Mouse (Mus musculus): ENCODE data around the gene B3galt5. TPM values are rescaled to one million over a fixed set of nuclear protein-coding genes. Genes with fewer than 3 reads are reported as not detected.

B3galt5 gene
- polyA plus RNA-seq, 1 experiment from 2014 or later: 0.18 TPM

GRCm38 (mm10) chr16:96222452-96222851, 13.1 kb upstream of the B3galt5 start:
- TF ChIP-seq CTCF (IDR thresholded peaks at IDR 0.05) (no peak), EP300 (IDR thresholded peaks at IDR 0.05) (no peak)
- Histone ChIP-seq H3K9ac (replicated peaks; ENCODE audit: low read depth) (no peak overlapping the region), H3K9me3 (ENCODE audit: low read length) (no peaks in the 10 kb centered on the region), H3K4me2 (replicated peaks; ENCODE audit: low read depth, low read length) (no peak overlapping the region), H3K4me1 (ENCODE audit: insufficient read depth, low read depth, low read length) (no peaks in the 10 kb centered on the region), H3K4me3 (ENCODE audit: low read depth, low read length) (no peak overlapping the region), H3K27ac (ENCODE audit: low read length) (no peak overlapping the region), H3K27me3 (replicated peaks; ENCODE audit: insufficient read depth, low read length) (no peaks in the 10 kb centered on the region), H3K36me3 (ENCODE audit: insufficient read depth, low read length) (no peaks in the 10 kb centered on the region)
- no peak for ATAC-seq
- 83% methylated on average over 1 of the region's 1 CpGs for WGBS
- DNase-seq (ENCODE audit: low spot score): no peak

GRCm38 (mm10) chr16:96228438-96228837, 7.2 kb upstream of the B3galt5 start:
- Histone ChIP-seq H3K9me3 (ENCODE audit: low read length) (no peaks in the 10 kb centered on the region), H3K9ac (replicated peaks; ENCODE audit: low read depth) (no peak overlapping the region), H3K27me3 (replicated peaks; ENCODE audit: insufficient read depth, low read length) (no peaks in the 10 kb centered on the region), H3K36me3 (ENCODE audit: insufficient read depth, low read length) (no peaks in the 10 kb centered on the region), H3K4me2 (replicated peaks; ENCODE audit: low read depth, low read length) (no peak overlapping the region), H3K4me1 (ENCODE audit: insufficient read depth, low read depth, low read length) (no peaks in the 10 kb centered on the region), H3K27ac (ENCODE audit: low read length) (no peak overlapping the region), H3K4me3 (ENCODE audit: low read depth, low read length) (no peak overlapping the region)
- ATAC-seq: no peak
- DNase-seq (ENCODE audit: low spot score): no peak
- 39% methylated on average over 13 of the region's 13 CpGs for WGBS
- no peak for TF ChIP-seq EP300 (IDR thresholded peaks at IDR 0.05)
- no peak for TF ChIP-seq CTCF (IDR thresholded peaks at IDR 0.05)

- H3K4me2 ChIP-seq (replicated peaks; ENCODE audit: low read depth, low read length): no peak overlapping the region
- ATAC-seq: no peak
- WGBS: 38% methylated on average over 8 of the region's 8 CpGs
- TF ChIP-seq EP300 (IDR thresholded peaks at IDR 0.05) (no peak), CTCF (IDR thresholded peaks at IDR 0.05) (no peak)
- H3K4me3 ChIP-seq (ENCODE audit: low read depth, low read length): no peak overlapping the region
- no peaks in the 10 kb centered on the region for H3K4me1 ChIP-seq (ENCODE audit: insufficient read depth, low read depth, low read length)
- H3K9me3 ChIP-seq (ENCODE audit: low read length): no peaks in the 10 kb centered on the region
- DNase-seq (ENCODE audit: low spot score): no peak
- no peak overlapping the region for H3K9ac ChIP-seq (replicated peaks; ENCODE audit: low read depth)
- no peaks in the 10 kb centered on the region for H3K36me3 ChIP-seq (ENCODE audit: insufficient read depth, low read length)
- no peak overlapping the region for H3K27ac ChIP-seq (ENCODE audit: low read length)
- H3K27me3 ChIP-seq (replicated peaks; ENCODE audit: insufficient read depth, low read length): no peaks in the 10 kb centered on the region
These were observed 6.5 kb upstream of the B3galt5 start for GRCm38 (mm10) chr16:96229044-96229555.

GRCm38 (mm10) chr16:96230411-96230810, 5.2 kb upstream of the B3galt5 start:
- H3K36me3 ChIP-seq (ENCODE audit: insufficient read depth, low read length): no peaks in the 10 kb centered on the region
- H3K4me1 ChIP-seq (ENCODE audit: insufficient read depth, low read depth, low read length): no peaks in the 10 kb centered on the region
- ATAC-seq: peak; percentile 56
- H3K27ac ChIP-seq (ENCODE audit: low read length): no peak overlapping the region
- H3K9me3 ChIP-seq (ENCODE audit: low read length): no peaks in the 10 kb centered on the region
- TF ChIP-seq EP300 (IDR thresholded peaks at IDR 0.05): no peak
- TF ChIP-seq CTCF (IDR thresholded peaks at IDR 0.05): peak; percentile 92
- 29% methylated on average over 11 of the region's 11 CpGs for WGBS
- H3K27me3 ChIP-seq (replicated peaks; ENCODE audit: insufficient read depth, low read length): no peaks in the 10 kb centered on the region
- H3K9ac ChIP-seq (replicated peaks; ENCODE audit: low read depth): no peak overlapping the region
- peak; percentile 77 for DNase-seq (ENCODE audit: low spot score)
- H3K4me3 ChIP-seq (ENCODE audit: low read depth, low read length): no peak overlapping the region
- H3K4me2 ChIP-seq (replicated peaks; ENCODE audit: low read depth, low read length): no peak overlapping the region

- DNase-seq (ENCODE audit: low spot score): no peak
- no peak overlapping the region for H3K4me2 ChIP-seq (replicated peaks; ENCODE audit: low read depth, low read length)
- no peaks in the 10 kb centered on the region for H3K27me3 ChIP-seq (replicated peaks; ENCODE audit: insufficient read depth, low read length)
- TF ChIP-seq CTCF (IDR thresholded peaks at IDR 0.05): no peak
- TF ChIP-seq EP300 (IDR thresholded peaks at IDR 0.05): no peak
- no peak for ATAC-seq
- H3K9ac ChIP-seq (replicated peaks; ENCODE audit: low read depth): no peak overlapping the region
- 89% methylated on average over 4 of the region's 4 CpGs for WGBS
- H3K4me1 ChIP-seq (ENCODE audit: insufficient read depth, low read depth, low read length): no peaks in the 10 kb centered on the region
- H3K9me3 ChIP-seq (ENCODE audit: low read length): no peaks in the 10 kb centered on the region
- no peaks in the 10 kb centered on the region for H3K36me3 ChIP-seq (ENCODE audit: insufficient read depth, low read length)
- no peak overlapping the region for H3K4me3 ChIP-seq (ENCODE audit: low read depth, low read length)
- H3K27ac ChIP-seq (ENCODE audit: low read length): no peak overlapping the region
These were observed 4.3 kb upstream of the B3galt5 start for GRCm38 (mm10) chr16:96231251-96231650.

GRCm38 (mm10) chr16:96231974-96232373, 3.6 kb upstream of the B3galt5 start:
- Histone ChIP-seq H3K36me3 (ENCODE audit: insufficient read depth, low read length) (no peaks in the 10 kb centered on the region), H3K4me1 (ENCODE audit: insufficient read depth, low read depth, low read length) (no peaks in the 10 kb centered on the region), H3K9ac (replicated peaks; ENCODE audit: low read depth) (no peak overlapping the region), H3K27me3 (replicated peaks; ENCODE audit: insufficient read depth, low read length) (no peaks in the 10 kb centered on the region), H3K9me3 (ENCODE audit: low read length) (no peaks in the 10 kb centered on the region), H3K4me3 (ENCODE audit: low read depth, low read length) (no peak overlapping the region), H3K27ac (ENCODE audit: low read length) (no peak overlapping the region), H3K4me2 (replicated peaks; ENCODE audit: low read depth, low read length) (no peak overlapping the region)
- TF ChIP-seq EP300 (IDR thresholded peaks at IDR 0.05) (no peak), CTCF (IDR thresholded peaks at IDR 0.05) (no peak)
- ATAC-seq (no peak), DNase-seq (ENCODE audit: low spot score) (no peak)
- 77% methylated on average over 7 of the region's 8 CpGs for WGBS

- Histone ChIP-seq H3K9ac (replicated peaks; ENCODE audit: low read depth) (no peak overlapping the region), H3K4me3 (ENCODE audit: low read depth, low read length) (no peak overlapping the region), H3K4me1 (ENCODE audit: insufficient read depth, low read depth, low read length) (no peaks in the 10 kb centered on the region), H3K36me3 (ENCODE audit: insufficient read depth, low read length) (no peaks in the 10 kb centered on the region), H3K27me3 (replicated peaks; ENCODE audit: insufficient read depth, low read length) (no peaks in the 10 kb centered on the region), H3K4me2 (replicated peaks; ENCODE audit: low read depth, low read length) (no peak overlapping the region), H3K27ac (ENCODE audit: low read length) (no peak overlapping the region), H3K9me3 (ENCODE audit: low read length) (no peaks in the 10 kb centered on the region)
- DNase-seq (ENCODE audit: low spot score): no peak
- WGBS: 85% methylated on average over 8 of the region's 8 CpGs
- no peak for ATAC-seq
- TF ChIP-seq CTCF (IDR thresholded peaks at IDR 0.05): no peak
- TF ChIP-seq EP300 (IDR thresholded peaks at IDR 0.05): no peak
These were observed 1.6 kb upstream of the B3galt5 start for GRCm38 (mm10) chr16:96233996-96234395.

All from lung, postnatal 0 days (tissue).